Mouse (Mus musculus) spleen, adult 12 weeks (tissue): ENCODE results near the gene Scarb2.
"Not testable (repeated sequence)": the region's sequence is repeated elsewhere in the genome, so short reads cannot be mapped to it uniquely, and the experiment has no call there.

ENCODE experiments used
- DNase-seq: peaks from one replicate; pipeline ENCODE4 v3.0.0; 2022; ENCODE audit warnings: low spot score

The Scarb2 gene

DNA sequence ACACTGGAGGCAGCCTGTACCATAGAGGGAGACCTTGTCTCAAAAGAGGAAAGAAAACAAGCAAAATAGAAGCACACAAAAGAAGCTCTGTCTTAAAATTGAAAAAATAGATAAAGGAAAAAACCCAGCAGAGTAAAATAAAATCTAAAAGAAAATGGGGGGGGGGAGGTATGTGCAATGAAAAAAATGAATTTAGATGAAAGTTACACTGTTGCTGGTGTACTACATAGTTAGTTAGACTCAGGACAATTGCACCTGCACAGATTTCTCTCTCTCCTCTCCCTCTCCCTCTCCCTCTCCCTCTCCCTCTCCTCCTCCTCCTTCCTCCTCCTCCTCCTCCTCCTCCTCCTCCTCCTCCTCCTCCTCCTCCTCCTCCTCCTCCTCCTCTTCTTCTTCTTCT is at the start of gene Scarb2:
Gene Scarb2 (minus strand): TSS at position 101 of the 400 bp plus-strand sequence.
- no peak for DNase-seq

DNA sequence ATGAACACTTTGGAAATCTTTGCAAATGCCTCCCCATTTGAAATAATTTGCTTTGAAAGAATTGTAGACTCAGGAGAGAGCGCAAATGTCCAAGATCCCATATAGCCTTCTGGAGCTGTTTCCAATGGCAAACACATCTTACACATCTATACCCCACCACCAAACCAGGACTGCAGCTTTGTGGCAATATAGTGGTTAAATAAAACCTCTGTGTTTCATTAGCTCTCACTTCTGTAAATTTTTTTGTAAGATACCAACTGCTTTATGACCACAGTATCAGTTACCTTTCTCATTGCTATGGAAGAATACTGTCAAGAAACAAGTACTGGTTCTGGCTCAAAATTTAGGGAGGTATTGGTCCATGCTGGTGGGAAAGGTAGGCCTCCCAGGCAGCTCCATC is 49.3 kb upstream of the Scarb2 start:
- DNase-seq: no peak

DNA sequence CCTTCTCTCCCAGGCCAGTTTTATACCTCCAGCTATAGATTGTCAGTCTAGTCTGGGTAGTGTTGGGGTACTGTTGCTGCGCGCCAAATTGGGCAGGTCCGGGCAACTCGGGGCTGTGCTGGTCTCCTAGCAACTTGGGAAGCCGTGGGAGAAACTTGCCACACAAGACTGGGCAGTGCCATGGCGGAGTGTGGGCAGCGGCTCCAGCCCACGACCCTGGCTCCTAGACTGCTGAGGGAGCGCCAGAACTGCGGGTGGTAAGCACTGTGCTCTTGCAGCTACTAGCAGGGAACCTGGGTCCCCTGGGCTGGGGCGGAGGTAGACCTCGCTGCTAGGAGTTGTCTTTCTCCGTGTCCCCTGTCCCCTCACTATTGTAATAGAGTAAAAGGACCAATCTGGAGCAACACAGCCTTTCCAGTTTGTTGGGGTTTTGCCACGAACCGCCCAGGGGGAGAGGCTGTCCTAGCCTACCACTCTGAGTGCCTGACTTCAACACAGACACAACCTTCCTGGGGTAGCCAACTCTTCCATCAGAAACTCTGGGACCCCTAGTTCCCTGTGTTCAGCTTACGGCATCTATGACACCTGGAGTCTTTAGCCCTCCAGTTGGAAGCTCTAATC is 48.4 kb upstream of the Scarb2 start, which contains the start of gene Fam47e:
Gene Fam47e (plus strand): TSS at position 179 of the 621 bp plus-strand sequence.
- DNase-seq: no peak

DNA sequence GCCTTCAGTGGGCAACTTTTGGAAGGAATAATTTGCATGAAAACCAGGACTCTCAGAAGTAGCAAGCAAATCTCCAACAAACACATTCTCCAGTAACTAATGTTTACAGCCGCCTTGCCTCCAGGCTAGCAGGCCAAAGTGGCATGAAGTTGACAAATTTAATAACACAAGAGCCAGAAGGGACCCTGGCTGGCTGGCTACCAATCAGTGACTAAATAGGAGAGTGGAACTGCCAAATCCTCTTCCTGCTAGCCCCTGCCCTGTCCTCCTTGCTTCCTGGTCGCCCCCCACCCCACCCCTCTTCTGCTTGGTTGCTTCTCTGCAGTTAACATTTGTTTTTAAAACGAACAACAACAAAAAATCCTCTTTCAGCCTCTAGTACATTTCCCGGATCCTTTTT is 47.8 kb upstream of the Scarb2 start:
- DNase-seq: no peak

DNA sequence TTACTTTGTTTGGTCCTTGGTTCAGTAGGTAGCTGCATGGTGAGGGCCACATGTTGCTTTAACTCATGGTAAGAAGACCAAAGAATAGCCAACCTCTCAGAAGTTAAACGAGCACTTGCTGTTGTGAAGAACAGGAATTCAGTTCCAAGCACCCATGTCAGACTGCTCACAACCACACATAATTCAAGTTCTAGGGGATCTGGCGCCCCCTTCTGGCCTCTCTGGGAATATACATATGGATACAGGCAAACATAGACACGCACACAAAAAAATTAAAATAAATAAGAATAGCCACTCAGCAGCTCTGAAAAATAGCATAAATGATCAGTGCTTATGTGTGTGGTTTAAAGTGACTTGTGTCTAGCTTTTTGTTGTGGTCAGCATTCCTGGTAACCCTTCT is 47.3 kb upstream of the Scarb2 start:
- no peak for DNase-seq

DNA sequence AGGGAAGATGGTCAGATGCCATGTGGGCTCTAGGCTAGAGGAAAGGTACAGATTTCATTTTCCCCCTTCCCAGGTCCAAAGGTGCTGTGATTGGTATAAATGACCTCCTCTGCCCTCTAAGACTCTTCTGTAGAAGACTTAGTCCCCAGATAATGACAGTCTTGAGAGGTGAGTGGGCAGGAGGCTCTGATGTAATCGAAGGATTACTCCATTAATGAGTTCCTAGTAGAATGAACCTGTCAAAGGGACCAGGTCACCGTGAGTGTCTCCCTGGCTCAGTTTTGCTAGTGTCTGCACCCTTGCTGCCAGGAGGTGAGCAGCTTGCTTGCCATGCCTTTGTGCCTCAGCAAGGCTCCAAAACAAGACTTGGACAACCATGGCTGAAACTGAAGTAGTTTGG is 46.0 kb upstream of the Scarb2 start:
- DNase-seq: no peak

DNA sequence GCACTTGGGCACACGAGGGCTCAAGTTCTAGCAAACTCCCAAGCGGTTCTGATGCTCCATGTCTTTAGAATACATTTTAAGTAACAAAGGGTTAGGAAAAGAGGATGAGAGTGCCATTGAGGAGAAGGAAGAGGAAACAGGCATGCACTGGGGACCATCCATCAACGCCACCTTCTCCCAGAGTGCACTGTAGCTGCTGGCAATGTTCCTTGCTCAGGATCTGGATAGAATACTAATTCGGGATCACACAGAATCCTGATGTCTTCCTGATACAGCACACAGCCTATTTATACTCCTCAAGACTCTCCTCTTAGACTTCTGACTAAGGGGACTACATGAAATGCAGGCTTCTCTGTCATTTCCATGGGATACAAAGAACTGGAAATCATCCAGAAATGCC is 33.1 kb upstream of the Scarb2 start:
- DNase-seq: no peak

DNA sequence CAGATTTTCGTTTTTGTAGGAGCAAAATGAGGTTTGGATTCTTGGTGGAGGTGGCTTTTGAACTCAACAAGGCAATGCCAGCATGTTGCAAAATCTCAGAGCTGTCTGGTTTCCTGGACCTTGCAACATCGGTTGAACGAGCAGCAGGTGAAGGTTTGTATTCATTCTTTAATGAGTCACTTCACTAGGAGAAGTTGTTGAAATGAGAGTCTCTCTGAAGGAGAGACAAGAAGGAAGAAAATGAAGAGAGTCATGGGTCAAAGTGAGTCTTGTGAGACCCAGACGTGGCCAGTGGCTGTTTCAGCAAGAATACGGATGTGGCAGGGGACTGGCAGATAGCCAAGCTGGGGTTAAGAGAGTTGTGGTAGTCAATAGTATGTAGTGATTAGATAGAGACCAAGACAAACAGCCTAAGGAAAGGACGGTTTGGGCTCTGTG is 18.2 kb upstream of the Scarb2 start:
- no peak for DNase-seq

DNA sequence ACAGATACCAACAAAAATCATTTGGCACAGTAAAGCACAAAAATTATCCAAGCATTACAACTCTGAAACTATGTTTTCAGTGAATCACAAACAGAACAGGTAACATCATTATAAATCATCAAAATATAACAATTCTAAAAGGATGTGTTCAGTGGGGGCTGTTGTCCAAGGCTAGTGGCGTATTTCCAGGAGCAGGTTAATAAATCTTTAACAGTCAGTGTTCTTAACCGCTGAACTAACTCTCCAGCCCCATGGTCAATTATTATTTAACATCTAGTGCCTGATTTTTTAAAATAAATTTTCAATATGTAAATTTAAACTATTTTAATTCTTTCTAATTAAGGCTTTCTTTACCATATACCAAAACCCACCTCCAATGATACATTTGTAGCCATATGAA is 14.5 kb upstream of the Scarb2 start:
- DNase-seq: not testable (repeated sequence)

DNA sequence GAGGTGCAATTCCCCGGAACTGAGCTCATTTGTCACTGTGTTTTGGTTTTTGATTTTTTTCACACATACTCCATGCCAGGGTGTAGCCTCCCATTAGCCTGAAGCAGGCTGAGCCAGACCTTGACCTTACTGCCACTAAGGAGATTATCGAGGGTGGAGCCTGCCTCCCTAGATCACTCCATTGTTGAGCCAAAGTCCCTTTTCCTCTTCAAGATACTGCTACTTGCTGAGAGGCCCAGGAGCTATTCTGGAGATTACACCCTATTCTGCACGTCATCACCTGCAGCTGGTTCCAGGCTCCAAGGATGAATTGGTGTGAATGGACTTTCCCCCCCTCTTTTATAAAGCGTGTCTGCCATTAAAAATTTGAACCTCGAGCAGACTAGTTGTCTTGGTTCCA is 5.4 kb upstream of the Scarb2 start:
- DNase-seq: no peak

DNA sequence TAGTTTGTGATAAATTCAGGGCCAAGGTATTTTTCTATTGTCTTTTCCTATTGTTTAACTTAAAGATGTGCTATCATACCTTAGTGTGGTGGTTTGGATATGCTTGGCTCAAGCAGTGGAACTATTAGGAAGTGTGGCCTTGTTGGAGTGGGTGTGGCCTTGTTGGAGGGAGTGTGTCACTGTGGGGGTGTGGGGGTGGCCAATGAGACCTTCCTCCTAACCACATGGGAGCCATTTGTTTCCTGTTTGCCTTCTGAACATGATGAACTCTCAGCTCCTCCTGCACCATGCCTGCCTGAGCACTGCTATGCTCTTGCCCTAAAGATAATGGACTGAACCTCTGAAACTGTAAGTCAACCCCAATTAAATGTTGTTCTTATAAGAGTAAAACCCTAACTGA is 4.6 kb upstream of the Scarb2 start:
- no peak for DNase-seq

DNA sequence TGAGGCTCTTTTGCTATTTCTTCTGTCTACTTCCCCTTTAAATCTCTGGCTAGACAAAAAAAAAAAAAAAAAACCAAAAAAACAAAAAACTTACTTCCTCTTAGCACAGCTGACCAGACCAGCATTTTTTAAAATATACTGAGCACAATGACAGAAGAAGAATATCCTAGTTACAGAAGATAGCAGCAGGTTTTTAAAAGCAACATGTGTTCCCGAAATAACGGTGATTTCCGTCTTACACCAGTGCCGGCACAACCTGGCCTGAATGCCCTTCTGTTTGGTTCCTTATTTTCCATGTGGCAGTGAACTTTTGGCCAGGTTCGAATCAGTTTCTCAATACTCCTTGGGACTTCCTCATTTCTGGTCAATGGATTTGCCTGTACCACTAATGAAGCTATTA is 2.2 kb upstream of the Scarb2 start:
- DNase-seq: no peak

DNA sequence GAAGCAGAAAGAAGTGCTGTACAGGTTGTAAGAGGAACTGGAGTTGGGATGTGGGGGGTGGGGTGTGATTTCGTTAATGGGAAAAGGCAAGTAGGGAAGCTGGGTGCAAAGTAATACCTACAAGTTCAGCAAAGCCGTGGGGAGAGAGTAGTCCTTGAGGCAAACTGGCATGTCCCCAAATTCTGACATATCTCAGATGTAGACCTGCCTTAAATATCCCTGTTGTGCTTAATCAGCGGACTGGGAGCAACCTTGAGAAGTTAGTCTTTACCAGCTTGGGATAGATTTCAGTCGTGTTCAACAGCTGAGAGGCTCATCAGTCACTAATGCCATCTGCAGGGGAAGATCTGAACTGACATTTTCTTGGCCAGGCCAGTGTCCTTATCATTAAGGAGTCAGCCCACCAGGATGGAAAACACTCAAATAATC is 318 bp downstream of the Scarb2 start:
- DNase-seq: peak; percentile 29

DNA sequence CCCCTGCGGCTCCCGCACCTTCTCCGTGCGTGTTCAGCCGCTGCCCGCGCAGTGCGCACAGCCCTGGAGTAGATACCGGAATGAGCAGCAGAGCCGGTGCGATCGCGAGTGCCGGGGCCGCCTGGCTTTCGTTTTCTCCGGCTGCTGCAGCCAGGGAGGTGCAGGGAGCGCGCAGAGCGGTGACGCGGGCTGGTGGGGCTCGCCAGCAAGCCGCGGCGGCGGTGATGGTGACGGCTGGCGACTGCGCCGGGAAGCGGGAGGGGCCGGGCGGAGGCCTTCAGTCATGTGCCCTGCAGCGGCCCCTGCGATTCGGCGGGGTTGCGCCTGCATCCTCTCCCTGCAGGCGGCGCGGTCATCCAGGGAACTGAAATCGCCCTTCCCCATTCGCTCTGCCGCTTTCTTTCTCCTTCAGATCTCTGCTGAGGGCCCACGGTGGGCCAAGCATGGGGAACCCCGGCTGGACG is 1.2 kb downstream of the Scarb2 start:
- peak; percentile 81 for DNase-seq

DNA sequence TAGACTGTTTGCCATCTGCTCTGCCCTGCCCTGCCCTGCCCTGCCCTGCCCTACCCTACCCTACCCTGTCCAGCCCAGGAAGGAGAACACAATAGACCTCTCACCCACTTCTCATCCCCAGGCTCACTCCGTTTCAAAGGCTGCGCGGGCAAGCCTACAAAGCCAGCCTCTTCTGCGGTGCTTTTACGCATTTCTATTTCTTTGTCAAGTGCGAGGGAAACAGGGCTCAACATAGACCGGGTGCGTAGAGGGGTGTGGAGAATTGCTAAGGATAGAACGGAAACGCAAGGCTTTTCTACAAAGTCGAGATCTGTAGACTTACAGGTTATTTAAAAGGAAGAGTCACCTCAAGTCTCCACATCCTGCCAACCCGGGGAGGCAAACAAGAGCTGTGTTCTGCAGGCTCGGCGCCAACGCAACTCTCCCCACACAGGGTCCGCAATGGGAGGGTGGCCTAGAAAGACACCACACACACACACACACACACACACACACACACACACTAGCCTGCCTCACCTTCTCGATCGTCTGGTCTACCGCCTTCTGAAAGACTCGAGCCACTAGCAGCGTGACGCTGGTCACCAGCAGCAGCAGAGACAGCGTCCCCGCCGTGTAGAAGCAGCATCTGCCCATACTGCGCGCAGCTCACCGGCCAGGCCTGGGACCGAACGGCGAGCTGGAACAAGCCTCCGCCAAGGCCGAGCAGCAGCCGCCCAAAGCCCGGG is 1.8 kb downstream of the Scarb2 start:
- DNase-seq: peak; percentile 23

DNA sequence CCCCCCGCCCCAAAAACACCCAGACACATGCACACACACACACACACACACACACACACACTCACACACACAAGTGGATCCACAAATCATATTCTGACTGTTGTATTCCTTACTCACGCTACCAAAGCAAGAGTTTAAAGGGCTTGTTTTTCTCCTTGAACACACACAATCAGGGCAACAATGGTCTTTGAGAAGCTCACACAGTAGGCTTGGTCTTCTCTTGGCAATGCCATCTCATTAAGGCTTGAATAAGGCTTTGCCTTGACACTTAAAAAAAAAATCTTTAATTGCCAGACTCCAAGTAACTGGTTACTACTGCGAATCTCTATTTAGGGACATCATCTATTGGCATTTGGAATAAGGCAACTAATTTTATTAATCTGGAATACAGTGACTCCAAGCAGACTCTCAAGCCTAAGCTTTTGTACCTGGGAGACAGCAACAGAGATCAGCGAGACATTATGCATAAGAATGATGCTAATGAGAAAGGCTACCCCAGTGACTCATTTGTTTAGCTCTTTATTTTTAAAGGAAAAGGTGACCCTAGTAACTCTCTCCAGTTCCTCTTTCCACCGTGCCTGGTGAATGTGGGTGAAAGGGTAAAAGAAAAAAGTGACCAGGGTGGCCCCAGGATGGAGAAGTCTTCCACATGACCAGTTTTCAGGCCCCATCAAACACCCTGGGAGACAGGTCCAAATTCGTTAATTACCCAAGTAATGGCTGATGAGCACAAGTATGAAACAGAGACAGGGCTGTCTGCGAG is 2.6 kb downstream of the Scarb2 start:
- DNase-seq: no peak

DNA sequence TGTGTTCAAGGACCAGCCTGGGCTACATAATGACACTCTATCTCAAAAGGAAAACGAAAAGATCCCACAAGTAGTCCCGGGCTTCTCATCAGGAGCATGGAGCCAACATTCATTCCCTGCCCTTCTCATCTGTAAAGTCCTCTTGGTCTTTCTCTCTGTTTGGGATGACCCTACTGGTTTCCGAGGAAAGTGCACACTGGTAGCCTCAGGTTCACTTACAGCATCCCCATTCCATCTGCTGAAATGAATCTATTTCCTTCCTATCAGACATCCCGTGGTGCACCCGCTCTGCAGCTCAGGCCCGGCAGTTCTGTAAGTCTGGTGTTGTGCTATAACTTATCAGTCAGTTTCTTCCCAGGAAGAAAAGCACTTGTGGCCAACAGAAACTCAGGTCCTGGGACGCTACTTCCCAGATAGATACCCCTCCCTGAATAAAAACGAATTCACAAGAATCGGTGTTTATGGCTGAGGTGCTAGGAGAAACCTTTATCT is 3.2 kb downstream of the Scarb2 start:
- no peak for DNase-seq

DNA sequence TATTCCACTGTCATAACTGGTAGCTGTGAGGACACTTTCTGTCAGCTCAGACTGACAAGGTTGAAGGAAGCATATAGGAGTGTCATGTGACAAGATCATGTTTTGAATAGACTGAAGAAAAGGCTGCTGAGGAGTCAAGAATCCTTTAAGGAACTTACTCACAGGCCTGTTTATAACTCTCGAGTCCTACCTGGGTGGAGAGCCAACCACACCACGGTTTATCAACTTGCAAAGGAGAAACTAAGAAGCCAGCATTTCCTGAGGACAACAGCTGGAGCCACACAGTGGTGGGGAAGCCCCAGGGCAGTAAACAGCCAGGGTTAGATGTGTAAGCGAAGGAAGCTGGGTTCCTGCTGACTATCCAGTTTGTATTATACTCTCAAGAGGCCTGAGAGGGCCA is 7.3 kb downstream of the Scarb2 start:
- no peak for DNase-seq

DNA sequence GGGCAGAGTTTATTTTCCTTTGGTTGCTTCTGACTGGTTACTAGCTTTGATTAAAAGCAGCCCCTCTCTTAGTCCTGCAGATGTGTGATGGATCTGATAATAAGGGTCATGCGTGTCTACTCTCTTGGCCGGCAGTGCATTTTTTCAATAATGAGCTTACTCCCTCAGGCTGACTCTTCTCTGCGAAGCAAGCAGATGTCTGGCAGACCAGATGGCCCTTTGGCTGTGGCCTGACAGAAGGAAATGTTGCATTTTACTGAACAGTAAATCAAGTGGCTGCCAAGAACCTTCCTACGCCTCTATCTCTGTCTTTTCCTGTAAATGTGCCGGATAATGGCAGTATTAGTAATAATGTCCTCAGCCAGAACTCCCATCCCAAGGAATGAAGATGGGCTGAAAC is 8.0 kb downstream of the Scarb2 start:
- DNase-seq: no peak

DNA sequence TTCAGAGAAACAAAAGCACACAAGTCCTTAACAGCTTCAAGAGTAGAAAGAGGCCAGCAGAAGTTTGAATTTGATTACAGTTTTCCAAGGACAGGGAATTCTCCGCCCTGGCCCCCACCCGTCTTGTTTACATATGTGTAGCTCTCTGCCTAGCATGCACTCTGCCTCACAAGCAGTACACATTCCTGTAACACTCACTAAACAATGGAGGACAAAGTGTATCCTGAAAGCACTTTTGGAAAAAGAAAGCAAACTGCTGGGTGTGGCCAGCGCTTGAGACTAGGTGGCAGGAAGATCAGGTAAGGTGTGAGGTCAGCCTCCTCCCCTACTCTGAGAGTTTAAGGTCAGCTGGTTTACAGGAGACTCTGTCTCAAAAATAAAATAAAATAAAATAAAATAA is 8.4 kb downstream of the Scarb2 start:
- no peak for DNase-seq

DNA sequence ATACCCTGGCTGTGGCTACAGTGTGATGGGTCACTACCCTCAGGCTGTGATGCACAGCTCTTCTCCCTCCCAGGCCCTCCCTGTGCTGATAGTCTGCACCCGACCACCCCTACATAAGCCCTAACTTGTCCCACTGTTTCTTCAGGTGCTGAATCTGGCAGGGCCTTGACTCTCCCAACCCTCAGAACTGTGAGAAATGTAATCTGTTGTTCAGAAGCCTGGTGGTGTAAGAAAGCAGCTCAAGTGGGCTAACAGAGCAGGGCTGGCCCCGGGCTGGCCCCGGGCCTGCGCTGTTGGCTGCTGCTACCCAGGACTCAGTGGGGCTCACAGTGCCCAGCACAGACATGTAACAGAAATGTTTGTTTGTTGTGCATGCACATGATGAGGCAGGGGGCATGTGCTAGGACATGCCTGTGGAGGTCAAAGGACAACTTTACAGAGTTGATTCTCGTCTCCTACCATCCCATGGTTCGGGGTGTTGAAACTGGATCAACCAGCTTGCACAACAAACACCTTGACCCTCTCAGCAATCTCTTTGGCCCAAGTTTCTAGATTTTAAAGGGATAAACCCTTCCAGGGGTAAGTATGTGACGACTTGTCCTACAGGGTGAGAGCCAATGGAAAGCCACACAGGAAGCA is 10.7 kb downstream of the Scarb2 start:
- no peak for DNase-seq

DNA sequence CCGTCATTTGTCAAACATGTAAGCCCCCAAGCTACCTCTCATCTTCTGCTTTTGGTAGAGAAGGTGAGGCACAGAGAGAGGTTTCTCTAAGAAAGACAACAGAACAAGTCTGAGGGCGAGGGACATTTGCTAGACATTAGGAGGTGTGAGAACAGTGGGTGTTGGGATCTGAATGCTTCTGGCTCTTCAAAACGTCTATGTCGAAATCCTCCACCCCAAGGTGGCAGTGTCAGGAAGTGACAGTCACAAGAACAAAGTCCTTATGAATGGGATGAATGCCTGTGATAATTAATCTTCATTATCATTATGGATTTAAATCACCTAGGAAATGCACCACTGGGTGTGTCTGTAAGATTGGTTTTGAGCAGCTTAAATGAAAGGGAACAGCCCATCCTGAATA is 11.3 kb downstream of the Scarb2 start:
- DNase-seq: no peak
